Comparison of ENCODE assay signal across 8 mouse cellular contexts in genomic region chr2:164485681-164486257, GRCm38 (mm10). TPM values are rescaled to one million over a fixed set of nuclear protein-coding genes. Genes with fewer than 3 reads are reported as not detected.
A peak's percentile ranks its signal among the peaks of the same experiment; 100 is the strongest.
DNase-seq lines count a peak whose midpoint lies in the region; ATAC-seq lines count a peak whose summit lies in the region.

TSS of gene Dbndd2 (plus strand) at chr2:164486106.

- peaks cover 15% of the 10 kb centered on the region for H3K4me1 ChIP-seq in embryonic facial prominence, embryonic 13.5 days
- H3K4me1 ChIP-seq in heart, embryonic 10.5 days = peaks cover 25% of the 10 kb centered on the region
- peaks cover 10% of the 10 kb centered on the region; the same call in 1 of the 2 replicates for H3K4me1 ChIP-seq in kidney, embryonic 14.5 days (ENCODE audit: control insufficient read depth, insufficient read depth, low read length)
- no peaks in the 10 kb centered on the region; the same call in 1 of the 2 replicates for H3K4me1 ChIP-seq in liver, embryonic 16.5 days (ENCODE audit: control insufficient read depth, low read depth, low read length)
- H3K4me1 ChIP-seq in neural tube, embryonic 12.5 days = peaks cover 15% of the 10 kb centered on the region

- H3K27ac ChIP-seq in embryonic facial prominence, embryonic 13.5 days = no peak within 1 kb of the TSS
- H3K27ac ChIP-seq in heart, embryonic 10.5 days = peak within 1 kb of the TSS; percentile 91
- H3K27ac ChIP-seq in kidney, embryonic 14.5 days (ENCODE audit: low read depth, low read length) = no peak within 1 kb of the TSS
- no peak within 1 kb of the TSS for H3K27ac ChIP-seq in liver, embryonic 16.5 days (ENCODE audit: low read length)
- no peak within 1 kb of the TSS for H3K27ac ChIP-seq in neural tube, embryonic 12.5 days

- H3K9me3 ChIP-seq in embryonic facial prominence, embryonic 13.5 days = no peaks in the 10 kb centered on the region
- no peaks in the 10 kb centered on the region for H3K9me3 ChIP-seq in heart, embryonic 10.5 days
- H3K9me3 ChIP-seq in kidney, embryonic 14.5 days (ENCODE audit: control insufficient read depth, low read length) = no peaks in the 10 kb centered on the region
- H3K9me3 ChIP-seq in liver, embryonic 16.5 days (replicated peaks; ENCODE audit: control insufficient read depth, low read length) = no peaks in the 10 kb centered on the region
- H3K9me3 ChIP-seq in neural tube, embryonic 12.5 days = no peaks in the 10 kb centered on the region

- peak within 1 kb of the TSS; percentile 99 for H3K4me2 ChIP-seq in embryonic facial prominence, embryonic 13.5 days
- peak within 1 kb of the TSS; percentile 100 for H3K4me2 ChIP-seq in kidney, embryonic 14.5 days (replicated peaks; ENCODE audit: low read depth, low read length)
- H3K4me2 ChIP-seq in liver, embryonic 16.5 days (ENCODE audit: low read depth, low read length) = peak within 1 kb of the TSS; percentile 76
- peak within 1 kb of the TSS; percentile 99 for H3K4me2 ChIP-seq in neural tube, embryonic 12.5 days (replicated peaks)

- peaks cover 8% of the 10 kb centered on the region; the same call in 1 of the 2 replicates for H3K36me3 ChIP-seq in embryonic facial prominence, embryonic 13.5 days
- peaks cover 10% of the 10 kb centered on the region for H3K36me3 ChIP-seq in heart, embryonic 10.5 days
- no peaks in the 10 kb centered on the region; the same call in 1 of the 2 replicates for H3K36me3 ChIP-seq in kidney, embryonic 14.5 days (ENCODE audit: control insufficient read depth, insufficient read depth, low read length)
- no peaks in the 10 kb centered on the region for H3K36me3 ChIP-seq in liver, embryonic 16.5 days (ENCODE audit: control insufficient read depth, insufficient read depth)
- peaks cover 7% of the 10 kb centered on the region for H3K36me3 ChIP-seq in neural tube, embryonic 12.5 days

- H3K9ac ChIP-seq in embryonic facial prominence, embryonic 13.5 days = peak within 1 kb of the TSS; percentile 72
- H3K9ac ChIP-seq in kidney, embryonic 14.5 days (ENCODE audit: low read depth, low read length) = peak within 1 kb of the TSS; percentile 77
- H3K9ac ChIP-seq in liver, embryonic 16.5 days (ENCODE audit: low read depth, low read length) = peak within 1 kb of the TSS; percentile 47; the same call in 1 of the 2 replicates
- H3K9ac ChIP-seq in neural tube, embryonic 12.5 days = peak within 1 kb of the TSS; percentile 75

- peak within 1 kb of the TSS; percentile 68 for H3K4me3 ChIP-seq in embryonic facial prominence, embryonic 13.5 days
- peak within 1 kb of the TSS; percentile 96 for H3K4me3 ChIP-seq in heart, embryonic 10.5 days
- peak within 1 kb of the TSS; percentile 79 for H3K4me3 ChIP-seq in kidney, embryonic 14.5 days (ENCODE audit: low read length)
- peak within 1 kb of the TSS; percentile 62 for H3K4me3 ChIP-seq in liver, embryonic 16.5 days (ENCODE audit: low read depth, low read length)
- peak within 1 kb of the TSS; percentile 68 for H3K4me3 ChIP-seq in neural tube, embryonic 12.5 days

- peak; percentile 26 for DNase-seq in ovary, adult 18-20 months (ENCODE audit: low spot score)
- DNase-seq in ovary, postnatal 10 days (ENCODE audit: low spot score) = no peak
- no peak for DNase-seq in heart, embryonic 10.5 days (ENCODE audit: low spot score)
- no peak for DNase-seq in T-cell, adult 2 months (ENCODE audit: low spot score)

- 2% methylated on average over 26 of the region's 26 CpGs for WGBS in embryonic facial prominence, embryonic 13.5 days
- WGBS in heart, embryonic 10.5 days = 3% methylated on average over 26 of the region's 26 CpGs
- 1% methylated on average over 26 of the region's 26 CpGs for WGBS in kidney, embryonic 14.5 days
- WGBS in liver, embryonic 16.5 days (ENCODE audit: insufficient replicate concordance) = 5% methylated on average over 26 of the region's 26 CpGs
- 1% methylated on average over 26 of the region's 26 CpGs for WGBS in neural tube, embryonic 12.5 days

- no peak for ATAC-seq in embryonic facial prominence, embryonic 13.5 days (ENCODE audit: insufficient number of reproducible peaks, insufficient read depth, low FRiP score, low TSS enrichment, low read depth)
- peak; percentile 65 for ATAC-seq in kidney, embryonic 14.5 days (ENCODE audit: low FRiP score, low TSS enrichment)
- peak; percentile 37; the same call in 1 of the 2 replicates for ATAC-seq in liver, embryonic 16.5 days (ENCODE audit: low read depth)
- ATAC-seq in neural tube, embryonic 12.5 days (ENCODE audit: low FRiP score, low read depth) = peak; percentile 61

- H3K27me3 ChIP-seq in embryonic facial prominence, embryonic 13.5 days = peaks cover 42% of the 10 kb centered on the region
- H3K27me3 ChIP-seq in heart, embryonic 10.5 days (ENCODE audit: insufficient read depth, poor library complexity, severe bottlenecking) = peaks cover 49% of the 10 kb centered on the region
- H3K27me3 ChIP-seq in kidney, embryonic 14.5 days (ENCODE audit: control insufficient read depth, insufficient read depth, low read length) = peaks cover 10% of the 10 kb centered on the region; the same call in 1 of the 2 replicates
- H3K27me3 ChIP-seq in liver, embryonic 16.5 days (ENCODE audit: control insufficient read depth, insufficient read depth, low read depth, low read length) = peaks cover 33% of the 10 kb centered on the region
- H3K27me3 ChIP-seq in neural tube, embryonic 12.5 days (replicated peaks) = peaks cover 36% of the 10 kb centered on the region

RNA-seq across cellular contexts. Expression of gene Dbndd2, which starts in this region (rescaled TPM):
- polyA plus RNA-seq in embryonic facial prominence, embryonic 13.5 days (2015; fragmentation: Nextera tagmentation; extraction: Ambion mirVana) = 2.1 and 3.0 TPM in 2 replicates
- polyA plus RNA-seq in heart, embryonic 10.5 days (2016; fragmentation: Nextera tagmentation; extraction: Ambion mirVana) = 7.4 and 16.5 TPM in 2 replicates
- polyA plus RNA-seq in kidney, embryonic 14.5 days (2014; fragmentation: Nextera tagmentation; extraction: Ambion mirVana) = 12.4 and 14.7 TPM in 2 replicates
- 1.5 and 2.7 TPM in 2 replicates for polyA plus RNA-seq in liver, embryonic 16.5 days (2015; fragmentation: Nextera tagmentation; extraction: Ambion mirVana)
- 5.8 and 7.0 TPM in 2 replicates for polyA plus RNA-seq in neural tube, embryonic 12.5 days (2016; fragmentation: Nextera tagmentation; extraction: Ambion mirVana)
